Comparison of ENCODE assay signal across 19 mouse cellular contexts in the genomic region with DNA sequence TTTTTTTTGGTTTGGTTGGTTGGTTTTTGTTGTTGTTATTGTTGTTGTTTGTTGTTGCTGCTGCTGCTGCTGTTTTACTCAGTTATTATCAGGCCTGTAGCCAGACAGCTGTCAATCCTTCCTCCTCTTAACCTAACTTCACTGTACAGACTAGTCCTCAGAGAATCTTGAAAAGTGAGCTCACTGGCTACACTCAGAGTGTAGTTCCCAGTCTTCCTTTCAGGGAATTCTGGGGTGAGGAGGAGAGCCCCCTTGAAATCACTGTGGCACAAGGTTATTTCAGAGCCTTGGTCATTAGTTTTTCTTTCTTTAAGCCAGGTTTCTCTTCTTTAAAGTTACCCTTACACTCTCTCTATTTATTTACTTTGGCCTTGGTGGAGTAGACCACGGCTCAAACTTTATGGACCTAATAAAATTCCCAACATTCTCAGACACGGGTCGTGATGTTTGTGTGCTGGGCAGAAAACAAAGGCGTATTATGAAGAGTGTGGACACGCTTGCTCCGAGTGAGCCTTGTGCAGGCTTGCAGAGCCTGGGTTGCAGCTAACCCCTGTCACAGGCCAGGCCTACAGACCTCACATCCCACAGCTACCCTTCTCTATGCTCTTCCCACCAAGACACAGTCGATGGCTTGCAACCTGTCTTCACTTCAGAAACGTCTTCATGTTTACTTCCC.
A peak's percentile ranks its signal among the peaks of the same experiment; 100 is the strongest.
DNase-seq lines count a peak whose midpoint lies in the region; ATAC-seq and TF ChIP-seq lines count a peak whose summit lies in the region.
"Had no signal": no experiment of that assay in that cellular context is flagged by ENCODE, and none has a peak within 500 bp of the region (broad histone marks: within the 10 kb centered on the region; RNA-seq: fewer than 3 reads in every experiment).

No protein-coding gene starts in this region.

- no peaks in the 10 kb centered on the region for H3K36me3 ChIP-seq in heart, embryonic 14.5 days (ENCODE audit: control insufficient read depth, insufficient read depth, low read length)
- no peaks in the 10 kb centered on the region for H3K36me3 ChIP-seq in kidney, postnatal 0 days (ENCODE audit: insufficient read depth, low read length)
- H3K36me3 ChIP-seq in liver, embryonic 11.5 days (ENCODE audit: control insufficient read depth, insufficient read depth, low read length) = no peaks in the 10 kb centered on the region
- H3K36me3 ChIP-seq: embryonic facial prominence, embryonic 12.5 days; intestine, embryonic 15.5 days; liver, embryonic 15.5 days; midbrain, embryonic 13.5 days had no signal

- no peaks in the 10 kb centered on the region for H3K4me1 ChIP-seq in heart, embryonic 14.5 days (ENCODE audit: control insufficient read depth in 2 of 2, insufficient read depth in 2 of 2, low read length in 2 of 2)
- H3K4me1 ChIP-seq in kidney, postnatal 0 days (replicated peaks; ENCODE audit: insufficient read depth, low read length) = peaks cover 4% of the 10 kb centered on the region; the same call in 1 of the 2 replicates
- H3K4me1 ChIP-seq in liver, embryonic 11.5 days (replicated peaks; ENCODE audit: control insufficient read depth, insufficient read depth, low read length) = no peaks in the 10 kb centered on the region
- H3K4me1 ChIP-seq: embryonic facial prominence, embryonic 12.5 days; intestine, embryonic 15.5 days; liver, embryonic 15.5 days; midbrain, embryonic 13.5 days had no signal

- H3K27ac ChIP-seq in heart, embryonic 14.5 days (replicated peaks in 1 of 2; ENCODE audit: control insufficient read depth in 1 of 2, insufficient read depth in 1 of 2, low read depth in 2 of 2, low read length in 2 of 2) = peak overlapping the region; percentile 21 to 47; a peak in 3 of 4 replicates
- peak overlapping the region; percentile 54 for H3K27ac ChIP-seq in kidney, postnatal 0 days
- H3K27ac ChIP-seq in liver, embryonic 11.5 days (ENCODE audit: low read depth, low read length) = no peak overlapping the region
- H3K27ac ChIP-seq: gastrocnemius, adult 2 months; hindbrain, embryonic 14.5 days; intestine, embryonic 15.5 days; liver, embryonic 15.5 days; midbrain, embryonic 13.5 days had no signal

- no peaks in the 10 kb centered on the region for H3K27me3 ChIP-seq in heart, embryonic 14.5 days (ENCODE audit: control insufficient read depth, insufficient read depth, low read length)
- H3K27me3 ChIP-seq in kidney, postnatal 0 days (ENCODE audit: insufficient read depth, low read length) = no peaks in the 10 kb centered on the region
- no peaks in the 10 kb centered on the region for H3K27me3 ChIP-seq in liver, embryonic 11.5 days (replicated peaks; ENCODE audit: control insufficient read depth, insufficient read depth, low read length)
- H3K27me3 ChIP-seq: embryonic facial prominence, embryonic 12.5 days; intestine, embryonic 15.5 days; liver, embryonic 15.5 days; midbrain, embryonic 13.5 days had no signal

- TF ChIP-seq CTCF in kidney, postnatal 0 days (IDR thresholded peaks at IDR 0.05; ENCODE audit: low read depth) = no peak

- H3K4me2 ChIP-seq in heart, embryonic 14.5 days (ENCODE audit: low read length) = no peak overlapping the region
- no peak overlapping the region for H3K4me2 ChIP-seq in kidney, postnatal 0 days (ENCODE audit: low read length)
- H3K4me2 ChIP-seq in liver, embryonic 11.5 days = no peak overlapping the region
- H3K4me2 ChIP-seq: embryonic facial prominence, embryonic 12.5 days; hindbrain, embryonic 14.5 days; intestine, embryonic 15.5 days; liver, embryonic 15.5 days; midbrain, embryonic 13.5 days had no signal

- WGBS in heart, embryonic 14.5 days = 76% methylated on average over 8 of the region's 8 CpGs
- 17% methylated on average over 8 of the region's 8 CpGs for WGBS in kidney, postnatal 0 days
- 73% methylated on average over 8 of the region's 8 CpGs for WGBS in liver, embryonic 11.5 days

- DNase-seq in heart, postnatal 4 days = no peak
- DNase-seq in kidney, postnatal 0 days (ENCODE audit: low spot score) = peak; percentile 55
- DNase-seq in kidney, adult 8-10 months = no peak
- peak; percentile 1 for DNase-seq in kidney, postnatal 14 days
- peak; percentile 43 for DNase-seq in mesoderm, embryonic 11.5 days (ENCODE audit: low read depth, low spot score)
- DNase-seq in liver, embryonic 11.5 days (ENCODE audit: low spot score) = no peak
- DNase-seq in gastrocnemius, postnatal 25 days = no peak
- DNase-seq: B cell, adult 2 months; cerebellum, adult 2 months; forebrain, postnatal 0 days; gastrocnemius, adult 2 months; thymus, postnatal 25 days had no signal

- ATAC-seq in heart, embryonic 14.5 days (ENCODE audit: insufficient number of reproducible peaks, insufficient read depth, low FRiP score, low read depth) = no peak
- ATAC-seq in kidney, postnatal 0 days (replicated peaks; ENCODE audit: low FRiP score, low read depth) = no peak
- ATAC-seq in liver, embryonic 11.5 days (replicated peaks; ENCODE audit: low FRiP score) = no peak
- ATAC-seq: forebrain, postnatal 0 days; intestine, embryonic 15.5 days; midbrain, embryonic 13.5 days had no signal

- no peak overlapping the region for H3K4me3 ChIP-seq in heart, embryonic 14.5 days (ENCODE audit: control insufficient read depth in 1 of 2, insufficient read depth in 1 of 2, low read depth in 1 of 2, low read length in 2 of 2)
- no peak overlapping the region for H3K4me3 ChIP-seq in kidney, postnatal 0 days (replicated peaks; ENCODE audit: low read depth, low read length)
- H3K4me3 ChIP-seq in liver, embryonic 11.5 days (ENCODE audit: low read depth, low read length) = no peak overlapping the region
- H3K4me3 ChIP-seq: embryonic facial prominence, embryonic 12.5 days; gastrocnemius, adult 2 months; intestine, embryonic 15.5 days; liver, embryonic 15.5 days; midbrain, embryonic 13.5 days; myocyte had no signal

- H3K9ac ChIP-seq in heart, embryonic 14.5 days (ENCODE audit: low read length) = no peak overlapping the region
- H3K9ac ChIP-seq in kidney, postnatal 0 days (ENCODE audit: low read depth, low read length) = no peak overlapping the region
- H3K9ac ChIP-seq in liver, embryonic 11.5 days (ENCODE audit: low read depth, low read length) = no peak overlapping the region
- H3K9ac ChIP-seq: embryonic facial prominence, embryonic 12.5 days; forebrain, postnatal 0 days; hindbrain, embryonic 14.5 days; intestine, embryonic 15.5 days; liver, embryonic 15.5 days; midbrain, embryonic 13.5 days had no signal

- H3K9me3 ChIP-seq in heart, embryonic 14.5 days (ENCODE audit: control insufficient read depth, low read length) = no peaks in the 10 kb centered on the region
- no peaks in the 10 kb centered on the region for H3K9me3 ChIP-seq in kidney, postnatal 0 days (replicated peaks; ENCODE audit: low read length)
- H3K9me3 ChIP-seq in liver, embryonic 11.5 days (ENCODE audit: control insufficient read depth, low read length) = no peaks in the 10 kb centered on the region
- H3K9me3 ChIP-seq: embryonic facial prominence, embryonic 12.5 days; intestine, embryonic 15.5 days; liver, embryonic 15.5 days; midbrain, embryonic 13.5 days had no signal

Comparison
In these comparisons a context has a peak if more than half of its experiments do, and no peak if none do; other contexts are left out.
1. DNase-seq: peak in kidney, postnatal 0 days (single experiment), kidney, postnatal 14 days (single experiment) and mesoderm, embryonic 11.5 days (single experiment); none in heart, postnatal 4 days (single experiment), kidney, adult 8-10 months (0 of 2), liver, embryonic 11.5 days (single experiment) and gastrocnemius, postnatal 25 days (single experiment).